Mouse (Mus musculus) urinary bladder, postnatal 14 days (tissue): Measurements from ENCODE around the gene Scgb1b10.
"Not testable (repeated sequence)": the region's sequence is repeated elsewhere in the genome, so short reads cannot be mapped to it uniquely, and the experiment has no call there.

Experiments used
- DNase-seq: peaks from one replicate; pipeline ENCODE4 v3.0.0; 2021; ENCODE audit warnings: low spot score

The Scgb1b10 gene

DNA sequence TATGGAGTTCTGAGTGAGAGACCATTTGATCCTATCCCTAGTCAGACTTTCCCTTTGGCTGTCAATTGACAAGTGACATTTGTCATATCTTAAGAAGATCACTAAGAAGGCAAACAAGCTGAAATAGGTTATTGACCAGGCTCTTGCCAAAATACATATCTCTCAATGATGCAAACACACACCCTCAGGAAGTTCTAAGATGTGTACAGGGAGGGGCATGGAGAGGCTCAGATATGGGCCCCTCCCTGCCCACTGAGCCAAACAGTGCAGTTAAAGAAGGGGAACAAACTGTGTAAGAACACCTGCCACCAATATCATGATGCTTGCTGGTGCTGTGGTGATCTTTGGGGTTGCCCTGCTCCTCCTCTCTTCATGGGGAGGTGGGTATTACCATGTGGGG, at the start of gene Scgb1b10:
Gene Scgb1b10, plus strand, starts transcription at position 301 of the 400 bp plus-strand sequence.
- not testable (repeated sequence) for DNase-seq
